Mouse (Mus musculus) layer of hippocampus, postnatal 10 days (tissue): ENCODE data around the gene Napepld. TPM values are rescaled to one million over a fixed set of nuclear protein-coding genes. Genes with fewer than 3 reads are reported as not detected.
"Not testable (repeated sequence)": the region's sequence is repeated elsewhere in the genome, so short reads cannot be mapped to it uniquely, and the experiment has no call there.

ENCODE experiments used
- DNase-seq, 2 experiments: peaks; one replicate each; pipeline ENCODE4 v3.0.0; 2021; ENCODE audit warnings: low spot score in 2 of 2
- total RNA-seq, 2 experiments: library from RNA; stranded (reverse); gene quantifications; 2 replicates each; pipeline ENCODE4 v1.2.3; 2021

Gene Napepld
- total RNA-seq, 2 experiments from 2014 or later, result 6.6 to 7.1 TPM

DNA sequence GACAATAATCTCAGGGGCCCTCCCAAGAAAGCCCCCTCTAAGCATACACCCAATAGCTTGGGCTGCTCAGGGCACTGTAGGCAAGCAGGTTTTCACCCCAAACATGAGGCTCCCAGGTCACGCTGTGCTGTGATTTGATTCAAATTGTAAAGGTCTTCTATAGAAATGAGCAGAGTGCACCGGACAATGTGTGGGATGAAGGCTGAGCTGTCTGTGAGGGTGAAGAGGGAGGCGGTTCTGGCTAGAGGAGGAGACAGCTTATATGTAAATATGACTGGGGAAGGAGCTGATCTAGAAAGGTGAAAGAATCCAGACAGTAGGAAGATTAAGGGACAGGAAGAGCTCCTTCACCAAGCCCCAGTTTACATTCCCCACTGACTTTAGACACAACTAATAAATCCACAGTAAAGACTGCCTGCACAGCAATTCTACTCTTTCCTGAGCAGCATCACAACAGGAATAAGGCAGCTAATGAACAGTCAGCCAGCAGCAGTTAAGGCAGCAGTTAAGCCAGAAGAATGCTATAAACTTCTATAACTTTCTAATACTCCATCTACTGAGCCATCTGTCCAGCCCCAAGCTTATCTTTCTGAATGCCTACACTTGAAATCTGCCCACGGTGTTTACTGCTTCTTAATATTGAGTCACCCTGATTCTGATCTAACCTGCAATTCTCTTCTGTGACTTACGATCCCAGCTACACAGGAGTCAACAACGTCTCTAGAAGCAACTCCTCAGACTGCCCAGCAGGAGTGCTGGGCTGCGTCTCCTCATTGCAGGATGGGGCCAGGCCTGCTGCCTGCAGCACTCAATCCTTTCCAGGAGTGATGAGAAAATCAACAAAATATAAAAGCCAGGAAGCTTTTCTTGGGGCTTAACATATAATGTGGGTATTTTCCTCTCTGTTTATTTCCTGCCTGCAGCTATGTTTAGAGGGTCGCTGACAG, 33.7 kb downstream of the Napepld start:
- no peak for DNase-seq

DNA sequence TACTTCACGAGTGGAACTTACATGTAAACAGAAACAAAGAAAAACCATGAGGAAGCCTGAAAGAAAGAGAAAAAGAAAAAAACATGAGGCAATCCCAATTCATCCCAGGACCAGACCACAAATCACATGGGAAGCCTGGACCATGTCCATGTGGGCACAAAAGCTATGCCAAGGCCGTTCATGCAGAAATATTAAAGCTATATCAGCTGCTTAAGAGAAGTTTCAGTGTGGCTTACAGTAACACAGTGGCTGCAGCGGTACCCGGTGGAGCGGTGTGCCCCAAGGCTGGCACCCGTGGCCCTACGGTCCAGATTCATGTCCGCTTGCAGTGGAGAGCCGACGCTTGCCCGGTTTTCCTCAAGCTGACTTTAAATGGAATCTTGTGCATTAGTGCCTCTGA, 38.1 kb downstream of the Napepld start:
- DNase-seq, result no peak

- no peak for DNase-seq
These were observed 40.3 kb downstream of the Napepld start for GRCm38 (mm10) chr5:21660850-21661249.

DNA sequence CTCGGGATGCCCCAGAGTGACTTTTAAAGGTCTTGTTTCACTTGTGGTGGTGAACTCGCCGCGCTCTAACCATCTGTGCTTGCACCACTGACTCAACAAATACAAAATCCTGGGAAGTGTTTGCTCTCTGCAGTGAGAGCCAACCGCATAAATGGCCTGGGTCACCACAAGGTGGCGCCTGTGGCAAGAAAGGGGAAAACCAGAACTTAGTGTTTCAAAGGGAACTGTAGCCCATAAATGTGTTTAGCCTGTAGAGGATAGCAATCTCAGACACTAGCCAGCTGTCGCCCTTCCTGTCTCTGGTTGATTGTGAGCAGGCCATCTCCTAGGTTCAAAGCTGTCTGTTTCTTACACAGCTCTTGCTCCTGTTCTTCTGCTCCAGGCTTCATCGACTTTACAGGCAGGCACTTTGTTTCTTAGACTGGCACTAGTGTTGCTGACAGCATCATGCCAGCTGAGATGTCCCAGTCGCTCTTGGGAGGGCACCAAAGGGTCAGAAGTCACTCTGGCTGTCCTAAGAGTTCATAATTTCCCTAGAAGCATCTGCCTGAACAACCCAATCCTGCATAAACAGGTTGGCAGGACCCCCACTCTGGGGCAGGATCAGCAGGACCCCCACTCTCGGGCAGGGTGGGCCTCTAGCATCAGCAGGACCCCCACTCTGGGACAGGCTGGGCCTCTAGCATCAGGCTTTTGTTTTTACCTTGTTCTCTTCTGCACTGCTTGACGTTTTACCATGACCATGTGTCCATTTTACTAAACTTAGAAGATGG, 42.4 kb downstream of the Napepld start:
- DNase-seq, result peak; percentile 86 to 88

DNA sequence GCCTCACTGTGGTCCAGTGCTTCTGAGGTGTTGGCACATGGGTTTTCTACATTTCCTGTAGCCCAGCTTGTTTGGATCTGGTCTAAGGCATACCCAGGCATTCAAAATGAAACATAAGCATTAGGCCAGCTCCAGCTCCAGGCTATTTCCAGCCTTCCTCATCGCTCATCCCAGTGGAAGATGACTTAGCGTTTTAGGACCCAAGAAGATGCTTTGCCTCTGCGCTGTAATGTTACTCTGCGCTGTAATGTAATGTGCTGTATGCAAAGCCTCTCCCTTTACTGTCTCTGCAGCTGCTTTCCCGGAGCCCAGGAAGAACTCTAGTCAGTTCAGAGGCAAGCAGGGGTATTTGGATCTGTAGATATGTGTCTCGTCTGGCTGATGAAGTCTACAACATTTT, 43.2 kb downstream of the Napepld start:
- no peak for DNase-seq

GRCm38 (mm10) chr5:21656912-21657311, 44.3 kb downstream of the Napepld start:
- no peak for DNase-seq

GRCm38 (mm10) chr5:21651885-21652612, 49.1 kb downstream of the Napepld start:
- DNase-seq, result no peak

- DNase-seq, result no peak
These were observed 50.5 kb downstream of the Napepld start for GRCm38 (mm10) chr5:21650736-21651135.

DNA sequence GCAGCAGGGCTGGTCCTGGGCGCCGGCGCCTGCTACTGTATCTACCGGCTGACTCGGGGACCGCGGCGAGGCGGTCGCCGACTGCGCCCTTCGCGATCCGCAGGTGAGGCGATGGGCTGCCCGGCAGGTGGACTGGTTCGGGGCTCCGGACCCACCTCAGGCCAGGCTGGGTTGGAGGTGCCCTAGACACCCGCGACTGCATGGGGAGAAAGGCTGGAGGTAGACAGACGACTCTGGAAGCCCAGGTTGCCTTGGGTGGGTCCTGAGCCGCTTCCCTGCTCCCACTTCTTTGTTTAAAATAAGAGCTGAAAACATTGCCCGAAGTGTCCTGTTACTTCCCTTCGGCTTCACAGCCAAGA, 55.1 kb downstream of the Napepld start:
- DNase-seq, result no peak

DNA sequence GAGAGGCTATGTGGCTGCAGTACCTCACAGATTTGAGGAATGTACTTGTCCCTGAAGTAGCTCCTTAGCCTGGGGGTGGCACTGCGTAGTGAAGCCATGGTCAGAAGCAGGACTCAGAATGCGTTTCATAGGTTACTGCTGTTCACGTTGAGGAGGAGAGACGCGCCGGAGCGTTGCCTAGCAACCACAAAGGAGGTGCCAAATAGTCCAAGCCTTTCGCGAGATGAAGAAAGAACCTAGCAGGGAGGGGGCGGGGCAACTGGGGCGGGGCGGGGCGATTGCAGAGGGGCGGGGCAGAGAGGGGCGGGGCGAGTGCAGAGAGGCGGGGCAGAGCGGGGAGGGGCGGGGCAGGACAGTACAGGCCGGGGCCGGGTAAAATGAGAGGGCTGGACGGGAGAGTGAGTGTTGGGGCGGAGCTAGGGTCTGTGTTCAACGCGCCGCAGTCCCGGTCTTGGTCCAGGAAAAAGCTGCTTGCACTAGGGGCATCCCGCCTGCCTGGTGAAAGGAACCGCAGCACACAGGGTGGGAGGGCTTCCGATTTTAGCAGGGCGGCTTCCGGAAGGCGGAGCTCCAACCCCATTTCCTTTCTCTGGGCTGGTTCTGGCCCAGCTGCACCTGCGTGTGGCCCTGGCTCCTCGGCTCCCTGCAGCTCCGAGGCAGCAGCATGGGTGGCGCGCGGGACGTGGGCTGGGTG, 55.6 kb downstream of the Napepld start, which contains the start of the genes Fbxl13 and Armc10:
Gene Fbxl13 (minus strand): TSS at position 196 of the 694 bp plus-strand sequence.
Gene Armc10 (plus strand): TSS at position 375 of the 694 bp plus-strand sequence.
- DNase-seq, result peak; percentile 77 to 83

DNA sequence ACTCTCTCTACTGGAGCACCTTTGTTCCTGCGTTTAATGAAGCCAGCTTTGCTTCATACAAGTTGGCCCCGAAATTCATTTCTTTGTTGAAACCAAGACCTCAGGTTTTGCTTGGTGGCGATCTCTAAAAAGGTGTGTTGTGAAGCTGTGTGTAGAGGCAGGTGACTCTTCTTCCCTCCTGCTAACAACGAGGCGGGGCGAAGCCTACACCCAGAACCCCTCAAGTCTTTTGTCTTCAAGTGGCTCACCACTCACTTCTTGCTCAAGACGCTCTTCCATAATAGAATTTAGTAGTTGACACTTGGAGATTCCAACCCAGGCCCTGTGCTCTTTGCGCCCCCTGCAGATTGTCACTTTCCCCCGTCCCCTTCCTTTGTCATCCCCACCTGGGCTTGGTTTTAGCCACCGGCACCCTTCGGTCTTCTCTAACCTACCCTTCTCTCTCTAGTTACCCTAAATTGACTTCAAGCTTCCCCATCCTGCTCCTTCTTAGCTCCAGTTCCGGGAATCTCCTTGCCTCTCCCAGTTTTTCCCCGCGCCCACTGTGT, 56.2 kb downstream of the Napepld start:
- no peak for DNase-seq

DNA sequence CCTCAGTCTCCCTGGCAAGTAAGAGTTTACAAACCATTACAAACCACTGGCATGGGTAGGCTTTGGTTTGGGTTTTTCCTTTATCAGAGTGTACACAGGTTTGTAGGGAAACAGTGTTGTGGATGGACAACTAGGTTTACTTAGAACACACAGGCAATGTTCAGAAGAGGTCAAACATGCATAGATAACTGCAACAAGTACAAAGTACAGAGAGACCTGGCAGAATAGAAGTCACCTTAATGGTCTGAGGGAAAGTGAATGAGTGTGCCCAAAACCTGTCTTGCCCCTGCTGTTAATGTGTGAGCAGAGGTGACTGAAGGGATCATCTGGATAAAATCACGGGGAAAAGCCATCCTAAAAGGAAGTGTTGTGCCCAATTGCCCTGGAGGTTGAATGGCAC, 57.6 kb downstream of the Napepld start:
- no peak for DNase-seq

GRCm38 (mm10) chr5:21640961-21641360, 60.2 kb downstream of the Napepld start:
- DNase-seq, result peak; percentile 45 to 57

GRCm38 (mm10) chr5:21625916-21626315, 75.3 kb downstream of the Napepld start:
- no peak for DNase-seq

DNA sequence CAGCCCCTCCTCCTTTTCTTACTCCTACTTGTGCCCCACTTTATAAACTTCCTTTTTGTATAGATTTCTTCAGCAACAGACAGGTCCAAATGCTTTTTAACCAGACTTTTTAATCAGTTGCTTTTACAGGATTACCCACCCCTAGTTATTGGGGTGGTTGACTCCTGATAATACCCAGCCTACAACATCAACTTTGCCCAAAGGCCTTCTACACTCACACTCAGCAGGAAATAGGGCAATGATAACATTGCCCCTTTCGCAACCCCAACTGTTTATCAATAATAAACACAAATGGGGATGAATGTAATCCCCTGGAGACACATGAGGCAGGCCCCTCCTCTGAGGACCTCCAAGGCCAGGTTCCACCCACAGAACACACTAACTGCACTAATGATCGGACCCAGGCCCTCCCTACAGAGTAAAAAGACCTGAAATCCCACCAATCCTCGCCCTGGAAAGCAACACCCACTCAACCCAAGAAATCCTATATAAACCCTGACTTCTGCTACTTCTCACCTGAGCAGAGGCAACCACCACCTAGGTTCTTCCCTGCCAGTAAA, 84.7 kb downstream of the Napepld start:
- DNase-seq, result no peak

GRCm38 (mm10) chr5:21614299-21614698, 86.9 kb downstream of the Napepld start:
- DNase-seq, result not testable (repeated sequence)
